Mouse (Mus musculus) hindbrain, embryonic 14.5 days (tissue): ENCODE data around the gene Rbms2. TPM values are rescaled to one million over a fixed set of nuclear protein-coding genes. Genes with fewer than 3 reads are reported as not detected.
A peak's percentile ranks its signal among the peaks of the same experiment; 100 is the strongest.
"Not testable (repeated sequence)": the region's sequence is repeated elsewhere in the genome, so short reads cannot be mapped to it uniquely, and the experiment has no call there.

Source experiments
- ATAC-seq: fragments of 200-750 bp; cut with Nextera tagmentation; 2 replicates; pipeline ENCODE4 v1.8.0; 2017; ENCODE audit warnings: moderate number of reproducible peaks, mild to moderate bottlenecking, moderate TSS enrichment, moderate library complexity; ENCODE audit not compliant: low FRiP score
- DNase-seq: peaks from one replicate; pipeline ENCODE4 v3.0.0-alpha.2; 2015; ENCODE audit warnings: low spot score
- H3K27ac ChIP-seq: fragments of 300-500 bp; sonication (generic); 2 replicates; pipeline ENCODE4 v1.5.1; 2014; ENCODE audit warnings: mild to moderate bottlenecking, moderate library complexity
- H3K27me3 ChIP-seq: fragments of 300-500 bp; sonication (generic); 2 replicates; pipeline ENCODE4 v1.6.1; 2014; ENCODE audit warnings: mild to moderate bottlenecking, low read length, mixed read lengths; ENCODE audit not compliant: control insufficient read depth, insufficient read depth
- H3K36me3 ChIP-seq: fragments of 300-500 bp; sonication (generic); replicated peaks from 2 replicates; pipeline ENCODE4 v1.6.1; 2014; ENCODE audit not compliant: control insufficient read depth, insufficient read depth
- H3K4me1 ChIP-seq: fragments of 300-500 bp; sonication (generic); replicated peaks from 2 replicates; pipeline ENCODE4 v1.6.1; 2014; ENCODE audit warnings: antibody characterized with exemption, low read length, mixed read lengths; ENCODE audit not compliant: control insufficient read depth, insufficient read depth
- H3K4me2 ChIP-seq: fragments of 300-500 bp; sonication (generic); replicated peaks from 2 replicates; pipeline ENCODE4 v1.6.1; 2014; ENCODE audit warnings: mild to moderate bottlenecking, moderate library complexity
- H3K4me3 ChIP-seq: fragments of 300-500 bp; sonication (generic); replicated peaks from 2 replicates; pipeline ENCODE4 v1.5.1; 2014; ENCODE audit warnings: mild to moderate bottlenecking, low read length
- H3K9ac ChIP-seq: fragments of 300-500 bp; sonication (generic); 2 replicates; pipeline ENCODE4 v1.6.1; 2014
- H3K9me3 ChIP-seq: fragments of 300-500 bp; sonication (generic); 2 replicates; pipeline ENCODE4 v1.6.1; 2016; ENCODE audit warnings: low read length; ENCODE audit not compliant: control insufficient read depth
- WGBS: fragments of 180-500 bp; shearing (Covaris S2); extraction: QIAGEN DNeasy Blood & Tissue Kit; methylation state at CpG from one replicate; pipeline ENCODE4 v1.1.7; 2014; 5-methylcytosine and 5-hydroxymethylcytosine counted together
- polyA plus RNA-seq: library from polyadenylated mRNA; unstranded; fragments of >200 nt; fragmentation: Nextera tagmentation; extraction: Ambion mirVana; gene quantifications from 2 replicates; pipeline ENCODE4 v1.2.1, GENCODE M21; 2014

Rbms2 gene
- polyA plus RNA-seq, 1 experiment from 2014 or later, result 8.2 TPM

- no peak overlapping the region; the same call in 1 of the 2 replicates for H3K4me3 ChIP-seq
- no peak overlapping the region for H3K27ac ChIP-seq
- 9% methylated on average over 14 of the region's 14 CpGs for WGBS
Observed at GRCm38 (mm10) chr10:128090651-128091563, 89.2 kb downstream of the Rbms2 start.

GRCm38 (mm10) chr10:128089842-128090241 is 90.3 kb downstream of the Rbms2 start:
- peaks cover 33% of the 10 kb centered on the region for H3K4me1 ChIP-seq
- no peak overlapping the region for H3K4me2 ChIP-seq
- DNase-seq, result no peak
- no peak for ATAC-seq
- H3K27ac ChIP-seq, result no peak overlapping the region
- H3K27me3 ChIP-seq, result no peaks in the 10 kb centered on the region
- WGBS, result 75% methylated on average over 5 of the region's 5 CpGs
- H3K9me3 ChIP-seq, result no peaks in the 10 kb centered on the region
- peaks cover 60% of the 10 kb centered on the region for H3K36me3 ChIP-seq
- H3K9ac ChIP-seq, result no peak overlapping the region
- no peak overlapping the region for H3K4me3 ChIP-seq

More at GRCm38 (mm10) chr10:128090651-128091563, 89.2 kb downstream of the Rbms2 start:
- DNase-seq (peak; percentile 84), ATAC-seq (peak; percentile 19)
- peaks cover 49% of the 10 kb centered on the region for H3K36me3 ChIP-seq
- peaks cover 28% of the 10 kb centered on the region for H3K4me1 ChIP-seq
- H3K4me2 ChIP-seq, result peak overlapping the region; percentile 79
- H3K9ac ChIP-seq, result peak overlapping the region; percentile 70
- no peaks in the 10 kb centered on the region for H3K27me3 ChIP-seq
- H3K9me3 ChIP-seq, result no peaks in the 10 kb centered on the region

DNA sequence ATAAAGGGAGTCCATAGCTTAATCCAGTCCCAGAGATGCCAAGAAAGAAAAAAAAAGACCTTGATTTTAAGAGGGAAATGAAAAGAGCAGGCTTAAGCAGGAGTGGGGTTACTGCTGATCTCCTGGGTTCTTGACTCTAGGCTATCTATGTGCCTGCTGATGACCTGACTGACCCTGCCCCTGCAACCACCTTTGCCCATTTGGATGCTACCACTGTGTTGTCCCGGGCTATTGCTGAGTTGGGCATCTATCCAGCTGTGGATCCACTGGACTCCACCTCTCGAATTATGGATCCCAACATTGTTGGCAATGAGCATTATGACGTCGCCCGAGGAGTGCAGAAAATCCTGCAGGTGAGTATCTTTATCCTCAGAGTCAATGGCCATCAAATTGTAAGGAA is 91.9 kb downstream of the Rbms2 start:
- no peak overlapping the region for H3K4me2 ChIP-seq
- peaks cover 62% of the 10 kb centered on the region for H3K36me3 ChIP-seq
- no peaks in the 10 kb centered on the region for H3K9me3 ChIP-seq
- no peak overlapping the region for H3K9ac ChIP-seq
- no peak overlapping the region for H3K4me3 ChIP-seq
- DNase-seq (no peak), ATAC-seq (no peak)
- WGBS, result 95% methylated on average over 5 of the region's 5 CpGs
- no peak overlapping the region for H3K27ac ChIP-seq
- peaks cover 25% of the 10 kb centered on the region for H3K4me1 ChIP-seq
- H3K27me3 ChIP-seq, result no peaks in the 10 kb centered on the region

GRCm38 (mm10) chr10:128087216-128087615 is 92.9 kb downstream of the Rbms2 start:
- WGBS, result 89% methylated on average over 2 of the region's 2 CpGs
- ATAC-seq, DNase-seq, H3K4me3 ChIP-seq, H3K9ac ChIP-seq, H3K4me2 ChIP-seq, H3K9me3 ChIP-seq, H3K27me3 ChIP-seq, H3K27ac ChIP-seq: not testable (repeated sequence)
- Histone ChIP-seq H3K36me3 (peaks cover 62% of the 10 kb centered on the region), H3K4me1 (peaks cover 26% of the 10 kb centered on the region)

DNA sequence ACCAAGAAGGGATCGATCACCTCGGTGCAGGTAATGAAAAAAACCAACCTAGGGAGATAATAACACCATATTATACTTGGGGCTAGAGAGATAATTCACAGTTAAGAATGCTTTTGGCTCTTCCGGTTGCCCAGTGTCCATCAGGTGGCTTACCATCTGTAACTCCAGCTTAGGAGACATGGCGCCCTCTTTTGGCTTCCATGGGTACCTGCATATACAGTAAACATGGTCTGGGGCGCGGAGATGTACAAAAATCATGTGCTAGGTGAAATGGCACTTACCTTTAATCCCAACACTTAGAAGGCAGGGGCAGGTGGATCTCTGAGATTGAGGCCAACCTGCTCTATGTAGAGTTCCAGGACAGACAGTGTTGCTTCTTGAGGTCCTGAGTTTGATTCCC is 93.7 kb downstream of the Rbms2 start:
- Histone ChIP-seq H3K4me1 (peaks cover 22% of the 10 kb centered on the region), H3K27ac (no peak overlapping the region), H3K9me3 (no peaks in the 10 kb centered on the region), H3K36me3 (peaks cover 62% of the 10 kb centered on the region), H3K4me3 (no peak overlapping the region), H3K4me2 (no peak overlapping the region), H3K27me3 (no peaks in the 10 kb centered on the region), H3K9ac (no peak overlapping the region)
- WGBS, result 71% methylated on average over 6 of the region's 6 CpGs
- no peak for ATAC-seq
- DNase-seq, result peak; percentile 55

DNA sequence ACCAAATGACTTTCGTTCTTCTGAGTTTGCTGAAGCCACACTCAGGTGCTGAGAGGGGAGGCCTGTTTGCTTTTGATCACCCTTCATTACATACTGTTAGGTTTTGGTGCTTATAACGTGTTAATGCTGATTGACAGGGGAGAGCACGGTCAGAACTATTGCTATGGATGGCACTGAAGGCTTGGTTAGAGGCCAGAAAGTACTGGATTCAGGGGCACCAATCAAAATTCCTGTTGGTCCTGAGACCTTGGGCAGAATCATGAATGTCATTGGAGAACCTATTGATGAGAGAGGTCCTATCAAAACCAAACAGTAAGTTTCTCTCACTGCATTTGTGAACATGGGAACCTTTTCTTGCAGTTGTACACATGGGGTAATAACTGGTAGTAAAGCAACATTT is 95.9 kb downstream of the Rbms2 start:
- WGBS, result 2% methylated on average over 3 of the region's 3 CpGs
- H3K4me2 ChIP-seq, result peak overlapping the region; percentile 99
- DNase-seq, result no peak

DNA sequence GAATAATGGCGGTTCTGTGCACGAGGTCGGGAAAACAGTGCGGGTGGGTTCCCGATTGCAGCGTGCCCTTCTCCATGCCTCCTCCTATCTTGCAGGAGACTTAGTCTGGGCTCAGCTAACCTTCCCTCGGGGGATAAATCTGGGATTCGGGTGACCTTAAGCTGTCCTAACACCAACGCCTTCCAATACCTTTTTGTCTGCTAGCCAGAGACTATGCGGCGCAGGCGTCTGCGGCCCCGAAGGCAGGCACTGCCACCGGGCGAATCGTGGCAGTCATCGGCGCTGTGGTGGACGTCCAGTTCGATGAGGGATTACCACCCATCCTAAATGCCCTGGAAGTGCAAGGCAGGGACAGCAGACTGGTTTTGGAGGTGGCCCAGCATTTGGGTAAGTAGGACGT is 96.4 kb downstream of the Rbms2 start:
- H3K9ac ChIP-seq, result peak overlapping the region; percentile 96
- H3K27ac ChIP-seq, result peak overlapping the region; percentile 93
- H3K4me3 ChIP-seq, result peak overlapping the region; percentile 85
- H3K9me3 ChIP-seq, result no peaks in the 10 kb centered on the region
- H3K36me3 ChIP-seq, result peaks cover 41% of the 10 kb centered on the region
- under 1% methylated on average over 22 of the region's 22 CpGs for WGBS
- ATAC-seq, result no peak
- DNase-seq, result no peak
- peaks cover 15% of the 10 kb centered on the region for H3K4me1 ChIP-seq
- peak overlapping the region; percentile 99 for H3K4me2 ChIP-seq
- no peaks in the 10 kb centered on the region for H3K27me3 ChIP-seq

More for the DNA sequence above, 95.9 kb downstream of the Rbms2 start:
- peaks cover 15% of the 10 kb centered on the region for H3K4me1 ChIP-seq
- H3K27ac ChIP-seq, result peak overlapping the region; percentile 93; the same call in 1 of the 2 replicates
- peak overlapping the region; percentile 96 for H3K9ac ChIP-seq
- H3K9me3 ChIP-seq, result no peaks in the 10 kb centered on the region
- ATAC-seq, result no peak
- no peaks in the 10 kb centered on the region for H3K27me3 ChIP-seq
- H3K36me3 ChIP-seq, result peaks cover 45% of the 10 kb centered on the region
- peak overlapping the region; percentile 85 for H3K4me3 ChIP-seq

GRCm38 (mm10) chr10:128082880-128083421 is 97.1 kb downstream of the Rbms2 start, which contains the start of gene Atp5b:
Gene Atp5b (plus strand): TSS chr10:128083273.
- ATAC-seq, result peak; percentile 99
- DNase-seq, result peak; percentile 100
- Histone ChIP-seq H3K4me3 (peak within 1 kb of the TSS; percentile 85), H3K4me2 (peak within 1 kb of the TSS; percentile 99), H3K4me1 (peaks cover 15% of the 10 kb centered on the region), H3K36me3 (peaks cover 36% of the 10 kb centered on the region), H3K27me3 (no peaks in the 10 kb centered on the region), H3K27ac (peak within 1 kb of the TSS; percentile 93), H3K9ac (peak within 1 kb of the TSS; percentile 96), H3K9me3 (no peaks in the 10 kb centered on the region)
- under 1% methylated on average over 34 of the region's 34 CpGs for WGBS

- DNase-seq, result peak; percentile 45
- H3K36me3 ChIP-seq, result peaks cover 36% of the 10 kb centered on the region
- H3K4me3 ChIP-seq, result peak overlapping the region; percentile 85
- H3K9me3 ChIP-seq, result no peaks in the 10 kb centered on the region
- H3K27me3 ChIP-seq, result no peaks in the 10 kb centered on the region
- peaks cover 15% of the 10 kb centered on the region for H3K4me1 ChIP-seq
- peak overlapping the region; percentile 64 for H3K4me2 ChIP-seq
- WGBS, result 13% methylated on average over 9 of the region's 9 CpGs
- ATAC-seq, result no peak
- peak overlapping the region; percentile 81 for H3K27ac ChIP-seq
- H3K9ac ChIP-seq, result peak overlapping the region; percentile 63
Observed at GRCm38 (mm10) chr10:128082477-128082808, 97.7 kb downstream of the Rbms2 start.
